Mouse (Mus musculus): Measurements from ENCODE around the gene Dusp28. TPM values are rescaled to one million over a fixed set of nuclear protein-coding genes. Genes with fewer than 3 reads are reported as not detected.
A peak's percentile ranks its signal among the peaks of the same experiment; 100 is the strongest.

The Dusp28 gene
- 16.3 and 18.3 TPM in 2 replicates for polyA plus RNA-seq (2015; fragmentation: Nextera tagmentation; extraction: Ambion mirVana)

GRCm38 (mm10) chr1:92906779-92907631 lies at the start of gene Dusp28:
Dusp28 (plus strand) TSS chr1:92906981.
- H3K4me2 ChIP-seq (replicated peaks; ENCODE audit: low read depth, low read length): peak within 1 kb of the TSS; percentile 94
- WGBS: under 1% methylated on average over 64 of the region's 81 CpGs

GRCm38 (mm10) chr1:92861503-92861902 lies 45.3 kb upstream of the Dusp28 start:
- 68% methylated on average over 6 of the region's 6 CpGs for WGBS
- Histone ChIP-seq H3K27ac (ENCODE audit: low read length) (no peak overlapping the region), H3K27me3 (replicated peaks; ENCODE audit: insufficient read depth, low read length) (no peaks in the 10 kb centered on the region), H3K9ac (replicated peaks; ENCODE audit: low read depth) (no peak overlapping the region), H3K4me3 (ENCODE audit: low read depth, low read length) (no peak overlapping the region), H3K9me3 (ENCODE audit: low read length) (no peaks in the 10 kb centered on the region), H3K4me2 (replicated peaks; ENCODE audit: low read depth, low read length) (no peak overlapping the region), H3K4me1 (ENCODE audit: insufficient read depth, low read depth, low read length) (no peaks in the 10 kb centered on the region), H3K36me3 (ENCODE audit: insufficient read depth, low read length) (no peaks in the 10 kb centered on the region)
- no peak for TF ChIP-seq CTCF (IDR thresholded peaks at IDR 0.05)
- no peak for TF ChIP-seq EP300 (IDR thresholded peaks at IDR 0.05)
- DNase-seq (ENCODE audit: low spot score): no peak
- ATAC-seq: no peak

More at GRCm38 (mm10) chr1:92906779-92907631, at the start of gene Dusp28:
- Histone ChIP-seq H3K9me3 (ENCODE audit: low read length) (no peaks in the 10 kb centered on the region), H3K4me3 (ENCODE audit: low read depth, low read length) (peak within 1 kb of the TSS; percentile 70), H3K4me1 (ENCODE audit: insufficient read depth, low read depth, low read length) (peaks cover 19% of the 10 kb centered on the region), H3K27ac (ENCODE audit: low read length) (peak within 1 kb of the TSS; percentile 94), H3K9ac (replicated peaks; ENCODE audit: low read depth) (peak within 1 kb of the TSS; percentile 59), H3K36me3 (ENCODE audit: insufficient read depth, low read length) (no peaks in the 10 kb centered on the region), H3K27me3 (replicated peaks; ENCODE audit: insufficient read depth, low read length) (no peaks in the 10 kb centered on the region)
- ATAC-seq (peak; percentile 88), DNase-seq (ENCODE audit: low spot score) (peak; percentile 97)
- TF ChIP-seq CTCF (IDR thresholded peaks at IDR 0.05) (peak; percentile 74), EP300 (IDR thresholded peaks at IDR 0.05) (no peak)

- H3K4me2 ChIP-seq (replicated peaks; ENCODE audit: low read depth, low read length): no peak overlapping the region
- no peak overlapping the region for H3K9ac ChIP-seq (replicated peaks; ENCODE audit: low read depth)
- no peaks in the 10 kb centered on the region for H3K36me3 ChIP-seq (ENCODE audit: insufficient read depth, low read length)
- H3K27me3 ChIP-seq (replicated peaks; ENCODE audit: insufficient read depth, low read length): no peaks in the 10 kb centered on the region
- no peak for TF ChIP-seq EP300 (IDR thresholded peaks at IDR 0.05)
- no peak for TF ChIP-seq CTCF (IDR thresholded peaks at IDR 0.05)
- no peaks in the 10 kb centered on the region for H3K4me1 ChIP-seq (ENCODE audit: insufficient read depth, low read depth, low read length)
- no peaks in the 10 kb centered on the region for H3K9me3 ChIP-seq (ENCODE audit: low read length)
- no peak overlapping the region for H3K4me3 ChIP-seq (ENCODE audit: low read depth, low read length)
- H3K27ac ChIP-seq (ENCODE audit: low read length): no peak overlapping the region
- no peak for ATAC-seq
- 79% methylated on average over 4 of the region's 4 CpGs for WGBS
- DNase-seq (ENCODE audit: low spot score): no peak
Measured at GRCm38 (mm10) chr1:92863268-92863667, 43.5 kb upstream of the Dusp28 start.

GRCm38 (mm10) chr1:92866170-92866569 lies 40.6 kb upstream of the Dusp28 start:
- Histone ChIP-seq H3K9ac (replicated peaks; ENCODE audit: low read depth) (no peak overlapping the region), H3K36me3 (ENCODE audit: insufficient read depth, low read length) (no peaks in the 10 kb centered on the region), H3K4me2 (replicated peaks; ENCODE audit: low read depth, low read length) (no peak overlapping the region), H3K9me3 (ENCODE audit: low read length) (no peaks in the 10 kb centered on the region), H3K4me1 (ENCODE audit: insufficient read depth, low read depth, low read length) (no peaks in the 10 kb centered on the region), H3K4me3 (ENCODE audit: low read depth, low read length) (no peak overlapping the region), H3K27me3 (replicated peaks; ENCODE audit: insufficient read depth, low read length) (no peaks in the 10 kb centered on the region), H3K27ac (ENCODE audit: low read length) (no peak overlapping the region)
- DNase-seq (ENCODE audit: low spot score) (no peak), ATAC-seq (no peak)
- 50% methylated on average over 2 of the region's 2 CpGs for WGBS
- TF ChIP-seq EP300 (IDR thresholded peaks at IDR 0.05) (no peak), CTCF (IDR thresholded peaks at IDR 0.05) (no peak)

GRCm38 (mm10) chr1:92869985-92870384 lies 36.8 kb upstream of the Dusp28 start:
- H3K4me2 ChIP-seq (replicated peaks; ENCODE audit: low read depth, low read length): no peak overlapping the region
- WGBS: 81% methylated on average over 2 of the region's 2 CpGs
- H3K9me3 ChIP-seq (ENCODE audit: low read length): no peaks in the 10 kb centered on the region
- no peak for DNase-seq (ENCODE audit: low spot score)
- H3K36me3 ChIP-seq (ENCODE audit: insufficient read depth, low read length): no peaks in the 10 kb centered on the region
- H3K27ac ChIP-seq (ENCODE audit: low read length): no peak overlapping the region
- H3K4me3 ChIP-seq (ENCODE audit: low read depth, low read length): no peak overlapping the region
- H3K27me3 ChIP-seq (replicated peaks; ENCODE audit: insufficient read depth, low read length): no peaks in the 10 kb centered on the region
- no peaks in the 10 kb centered on the region for H3K4me1 ChIP-seq (ENCODE audit: insufficient read depth, low read depth, low read length)
- H3K9ac ChIP-seq (replicated peaks; ENCODE audit: low read depth): no peak overlapping the region
- ATAC-seq: no peak
- TF ChIP-seq EP300 (IDR thresholded peaks at IDR 0.05) (no peak), CTCF (IDR thresholded peaks at IDR 0.05) (no peak)

GRCm38 (mm10) chr1:92872666-92873065 lies 34.1 kb upstream of the Dusp28 start:
- Histone ChIP-seq H3K9me3 (ENCODE audit: low read length) (no peaks in the 10 kb centered on the region), H3K27me3 (replicated peaks; ENCODE audit: insufficient read depth, low read length) (no peaks in the 10 kb centered on the region), H3K4me3 (ENCODE audit: low read depth, low read length) (no peak overlapping the region), H3K4me1 (ENCODE audit: insufficient read depth, low read depth, low read length) (no peaks in the 10 kb centered on the region), H3K4me2 (replicated peaks; ENCODE audit: low read depth, low read length) (no peak overlapping the region), H3K36me3 (ENCODE audit: insufficient read depth, low read length) (no peaks in the 10 kb centered on the region), H3K27ac (ENCODE audit: low read length) (no peak overlapping the region), H3K9ac (replicated peaks; ENCODE audit: low read depth) (no peak overlapping the region)
- DNase-seq (ENCODE audit: low spot score) (no peak), ATAC-seq (no peak)
- TF ChIP-seq EP300 (IDR thresholded peaks at IDR 0.05) (no peak), CTCF (IDR thresholded peaks at IDR 0.05) (no peak)
- WGBS: 81% methylated on average over 7 of the region's 7 CpGs

Data from lung, postnatal 0 days (tissue).